Mouse (Mus musculus) spleen, postnatal 14 days (tissue): Measurements from ENCODE around the gene Cav3.

ENCODE experiments used
- DNase-seq, 2 experiments: peaks; one replicate each; pipeline ENCODE4 v3.0.0; 2021 to 2022; ENCODE audit warnings: low spot score in 2 of 2

The Cav3 gene

DNA sequence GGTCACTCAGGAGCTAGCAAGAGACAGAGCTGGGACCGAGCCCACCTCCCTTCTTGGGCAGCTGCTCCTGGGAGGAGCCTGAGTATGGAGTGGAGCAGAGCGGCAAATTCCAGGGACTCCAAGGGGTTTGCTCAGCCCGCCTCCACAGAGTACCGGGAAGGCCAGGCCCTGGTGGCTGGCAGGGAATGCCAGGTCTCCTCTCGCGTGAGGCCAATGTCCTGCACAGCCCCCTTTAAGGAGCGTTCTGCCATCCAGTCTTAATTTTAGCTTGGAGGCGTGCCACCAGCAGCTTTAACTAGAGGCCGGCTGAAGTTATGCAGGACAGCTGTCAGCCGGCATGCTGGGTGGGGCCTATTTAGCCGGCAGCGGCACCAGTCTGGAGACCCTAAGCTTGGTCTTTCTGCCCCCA lies at the start of gene Cav3:
TSS of gene Cav3 (plus strand) at position 165 of the 409 bp plus-strand sequence.
- DNase-seq: no peak

DNA sequence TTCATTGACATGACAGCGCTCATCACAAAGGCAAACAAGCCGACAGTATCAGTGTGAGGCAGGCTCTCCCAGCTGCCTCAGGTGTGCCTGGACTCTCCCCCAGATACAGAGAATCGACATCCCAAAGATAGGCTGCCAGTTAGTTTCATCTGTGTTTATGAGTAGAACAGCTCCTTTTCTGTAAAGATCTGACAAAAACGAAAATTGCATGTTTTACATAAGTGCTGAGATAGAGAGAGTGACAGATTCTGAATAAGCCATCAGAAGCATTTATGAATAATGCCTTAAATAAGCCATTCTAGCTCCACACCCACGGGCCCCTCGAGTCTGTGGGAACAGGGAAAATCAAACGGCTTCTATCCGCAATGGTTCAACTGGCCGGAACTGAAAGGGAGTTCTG lies 40.0 kb upstream of the Cav3 start:
- DNase-seq: no peak

DNA sequence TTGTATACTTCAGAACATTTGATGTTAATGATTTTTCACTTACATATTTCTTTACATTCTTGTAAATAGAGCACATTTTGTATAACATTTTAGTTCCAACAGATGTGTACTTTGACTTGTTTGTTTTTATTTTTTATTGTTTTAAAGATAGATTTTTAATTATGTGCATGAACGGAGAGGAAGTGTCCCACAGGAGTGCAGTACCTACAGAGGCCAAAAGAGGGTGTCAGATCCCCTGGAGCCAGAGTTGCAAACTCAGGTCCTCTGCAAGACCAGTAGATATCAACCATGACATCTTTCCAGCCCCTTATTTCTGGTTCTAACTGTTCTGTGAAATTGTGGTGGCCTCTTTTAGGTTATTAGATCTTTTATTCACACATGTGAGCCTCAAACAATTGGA lies 38.4 kb upstream of the Cav3 start:
- no peak for DNase-seq

DNA sequence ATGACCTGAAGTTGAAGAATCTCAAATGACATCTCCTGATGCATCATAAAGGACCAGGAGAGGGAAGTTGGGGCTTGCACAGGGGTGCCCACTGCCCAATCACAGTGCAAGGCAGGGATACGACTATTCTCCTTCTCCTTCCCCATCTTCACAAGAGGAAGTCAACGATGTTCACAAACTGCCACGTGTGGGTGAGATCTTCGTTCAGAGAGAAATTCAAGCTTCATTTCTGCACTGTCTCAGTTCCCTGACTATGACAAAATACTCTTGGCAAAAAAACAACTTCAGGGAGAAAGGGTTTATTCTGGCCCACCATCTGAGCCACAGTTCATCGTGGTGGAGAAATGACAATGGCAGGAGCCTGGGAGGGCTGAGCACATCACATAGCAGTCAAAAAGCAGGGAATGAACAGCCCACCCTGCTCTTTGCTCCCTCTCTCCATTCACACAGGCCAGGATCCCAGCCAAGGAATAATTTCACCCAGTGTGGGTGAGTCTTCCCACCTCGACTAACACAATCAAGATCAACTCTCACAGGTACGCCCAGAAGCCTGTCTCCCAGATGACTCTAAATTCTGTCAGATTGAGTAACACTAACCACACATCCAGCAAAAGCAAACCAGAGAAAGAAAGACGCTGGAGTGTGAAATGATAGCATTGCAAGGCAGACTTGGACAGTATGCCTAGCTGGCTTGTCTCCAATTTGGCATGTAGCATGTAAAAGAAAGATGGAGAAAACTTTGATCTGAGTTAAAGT lies 35.4 kb upstream of the Cav3 start:
- no peak for DNase-seq

DNA sequence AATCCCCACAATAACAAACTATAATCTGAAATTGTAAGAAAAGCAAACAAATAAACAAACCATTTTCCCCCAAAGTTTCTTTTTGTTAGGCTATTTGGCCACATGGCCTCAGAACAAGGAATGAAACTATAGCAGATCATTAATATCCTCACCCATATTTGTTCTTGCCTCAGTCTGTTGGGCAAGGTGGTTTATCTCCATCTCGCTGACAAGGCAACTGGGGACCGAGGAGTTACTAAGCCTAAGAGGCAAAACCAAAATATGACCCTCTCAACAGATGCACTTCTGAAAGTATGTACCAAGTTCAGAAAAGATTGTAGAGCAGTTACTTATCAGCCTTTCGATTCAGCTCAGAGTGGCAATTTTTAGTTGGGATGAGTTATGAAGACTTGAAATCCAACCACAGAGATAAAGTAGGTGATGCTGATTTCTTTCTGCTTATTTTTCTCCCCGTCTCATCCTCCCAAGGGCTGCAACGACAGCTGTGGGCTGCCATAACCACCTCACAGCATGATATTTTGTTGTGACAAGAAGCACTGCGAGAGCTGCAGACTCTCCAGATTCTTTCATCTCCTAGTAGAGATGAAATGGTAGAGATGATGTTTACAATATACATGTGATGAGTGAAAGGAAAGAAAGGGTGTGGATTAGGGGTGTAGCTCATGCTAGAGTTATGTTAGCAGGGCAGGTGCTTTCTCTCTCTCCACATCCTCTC lies 33.1 kb upstream of the Cav3 start:
- no peak for DNase-seq

DNA sequence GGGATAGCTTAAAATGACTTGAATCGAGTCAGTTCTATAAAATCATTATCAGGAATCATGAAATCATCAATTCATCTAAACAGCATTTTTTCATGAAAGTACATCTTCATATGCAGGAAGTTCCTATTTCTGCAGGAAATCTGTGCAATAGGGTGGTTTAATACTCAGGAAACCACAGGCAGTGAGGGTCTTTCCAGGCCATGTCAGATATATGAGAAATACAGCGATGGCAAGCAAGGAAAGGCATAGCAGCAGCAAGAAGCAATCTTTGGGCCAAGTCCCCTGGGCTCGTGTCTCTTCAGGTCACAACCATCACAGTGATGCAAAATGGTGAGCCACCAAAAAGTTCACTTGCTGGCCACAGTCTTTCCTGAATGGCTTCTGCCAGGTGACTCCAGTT lies 13.6 kb upstream of the Cav3 start:
- DNase-seq: no peak

DNA sequence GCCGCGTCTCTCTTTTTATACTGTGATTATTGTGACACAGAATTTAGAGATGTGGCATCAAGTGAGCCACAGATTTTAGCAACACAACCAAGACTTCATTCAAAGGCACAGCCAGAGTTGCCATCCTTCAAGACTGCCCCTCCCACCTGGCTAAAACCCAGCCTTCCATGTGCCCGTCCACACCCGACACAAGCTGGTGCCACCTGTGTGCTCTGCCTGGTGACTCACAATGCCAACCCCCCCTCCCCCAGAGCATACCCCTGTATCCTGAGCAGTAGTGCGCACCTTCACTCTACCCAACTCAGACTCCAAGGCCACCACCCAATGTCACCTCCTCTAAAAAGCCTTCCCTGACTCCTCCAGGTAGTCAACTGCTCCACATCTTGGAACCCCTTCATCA lies 2.2 kb downstream of the Cav3 start:
- no peak for DNase-seq

DNA sequence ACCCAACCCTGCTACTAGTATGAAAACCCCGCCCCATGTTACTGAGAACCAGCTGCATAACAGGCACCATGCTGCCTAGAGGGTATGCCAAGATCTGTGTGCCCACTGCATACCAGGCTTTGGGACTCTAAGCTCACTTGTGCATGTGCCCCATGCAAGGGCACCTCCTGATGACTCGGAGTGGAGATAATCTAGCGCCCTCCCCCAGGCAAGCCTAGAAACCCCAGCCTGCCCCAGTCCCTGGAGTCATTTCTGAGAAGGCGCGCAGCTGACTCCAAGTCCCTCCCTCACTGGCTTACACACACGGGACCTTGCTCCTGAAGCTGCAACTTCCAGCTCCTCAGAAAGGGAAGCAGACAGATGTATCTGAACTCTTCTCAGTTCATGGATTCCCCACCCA lies 4.0 kb downstream of the Cav3 start:
- no peak for DNase-seq

DNA sequence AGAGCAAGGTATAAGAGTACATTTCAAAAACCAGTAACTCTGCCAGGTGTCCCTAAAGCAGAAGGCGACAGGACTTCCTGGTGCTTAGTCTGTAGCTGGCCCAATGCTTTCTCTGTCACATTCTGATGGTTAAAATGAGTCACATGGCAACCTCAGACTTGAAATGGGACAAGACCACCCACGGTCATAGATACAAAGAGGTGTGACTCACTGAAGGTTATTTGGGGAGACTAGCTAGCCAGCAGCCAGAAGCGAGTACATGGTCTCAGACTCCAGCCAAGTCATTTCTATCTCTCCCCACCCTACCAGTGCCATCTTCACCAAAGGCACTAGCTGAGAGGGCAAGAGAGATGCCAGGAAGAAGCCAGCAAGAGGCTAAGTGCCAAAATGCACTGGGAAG lies 6.1 kb downstream of the Cav3 start:
- DNase-seq: no peak

DNA sequence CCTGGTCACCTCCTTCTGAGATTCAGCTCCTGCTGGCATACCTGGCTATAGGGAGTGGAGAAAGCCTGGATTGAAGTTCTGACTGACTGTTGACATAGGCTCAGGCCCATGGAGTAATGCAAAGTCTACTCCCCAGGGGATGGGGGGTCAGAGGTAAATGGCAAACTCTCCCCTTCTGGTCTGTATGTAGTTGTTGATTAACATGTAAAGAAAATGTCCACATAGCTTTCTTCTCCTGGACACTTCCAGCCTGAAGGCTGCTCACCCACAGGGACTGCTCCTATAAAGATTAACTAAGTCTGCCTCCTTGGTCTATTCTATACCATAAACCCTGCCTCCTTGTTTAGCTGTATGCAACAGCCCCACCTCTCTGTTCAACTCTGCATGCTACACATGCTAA lies 6.7 kb downstream of the Cav3 start:
- DNase-seq: no peak

DNA sequence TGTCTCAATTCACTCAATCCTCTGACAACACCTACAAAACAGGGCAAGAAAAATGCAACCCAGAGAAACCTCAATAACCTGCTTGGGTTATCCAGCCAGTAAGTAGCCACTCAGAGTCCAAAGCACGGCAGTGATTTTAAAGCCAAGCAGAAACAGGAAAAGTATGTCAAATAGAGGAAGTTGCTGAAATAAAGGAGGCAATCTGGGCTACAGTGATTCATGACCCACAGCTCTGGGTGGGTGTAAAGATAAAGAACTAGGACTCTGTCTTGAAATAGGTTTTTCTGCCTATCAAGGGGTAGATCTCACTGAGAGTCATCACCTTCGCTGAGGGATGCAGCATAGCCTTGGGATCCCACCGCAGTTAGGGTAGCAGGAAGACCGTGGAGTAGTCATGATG lies 12.3 kb downstream of the Cav3 start:
- no peak for DNase-seq

DNA sequence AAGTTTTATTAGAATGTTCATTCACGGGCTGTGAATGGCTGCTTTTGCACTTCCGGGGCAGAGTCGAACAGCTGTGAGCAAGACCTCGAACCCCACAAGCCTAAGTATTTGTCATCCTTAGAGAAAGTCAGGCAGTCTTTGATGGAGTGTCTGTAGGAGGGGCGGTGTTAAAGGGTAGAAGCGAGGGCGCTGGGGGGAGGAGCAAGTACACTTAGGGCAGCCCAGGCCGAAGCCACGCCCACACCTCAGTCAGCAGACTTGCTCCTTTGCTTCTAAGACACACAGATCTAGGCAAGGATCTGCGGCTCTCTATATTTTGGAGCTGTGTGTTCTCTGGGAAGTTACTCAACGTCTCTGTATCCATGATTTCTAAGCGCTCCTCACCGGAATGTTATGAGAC lies 20.6 kb downstream of the Cav3 start:
- no peak for DNase-seq

DNA sequence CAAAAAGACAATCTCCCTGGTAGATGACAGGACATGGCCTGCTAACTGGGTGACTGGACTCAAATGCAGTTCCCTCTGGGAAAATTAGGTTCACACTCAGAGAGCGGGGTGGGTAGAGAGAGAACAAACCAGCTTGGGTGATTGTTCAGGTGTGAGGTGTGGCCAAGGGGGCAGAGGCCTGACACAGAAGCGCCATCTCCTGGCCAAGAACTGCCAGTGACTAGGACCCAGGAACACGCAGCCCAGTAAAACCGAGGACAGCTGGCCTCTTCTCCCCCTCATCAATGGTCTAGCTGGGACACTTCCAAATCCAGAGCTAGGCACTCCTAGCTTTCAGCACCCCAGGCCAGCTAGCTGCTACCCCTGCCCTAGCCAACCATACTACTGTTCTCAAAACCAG lies 25.0 kb downstream of the Cav3 start:
- DNase-seq: no peak

DNA sequence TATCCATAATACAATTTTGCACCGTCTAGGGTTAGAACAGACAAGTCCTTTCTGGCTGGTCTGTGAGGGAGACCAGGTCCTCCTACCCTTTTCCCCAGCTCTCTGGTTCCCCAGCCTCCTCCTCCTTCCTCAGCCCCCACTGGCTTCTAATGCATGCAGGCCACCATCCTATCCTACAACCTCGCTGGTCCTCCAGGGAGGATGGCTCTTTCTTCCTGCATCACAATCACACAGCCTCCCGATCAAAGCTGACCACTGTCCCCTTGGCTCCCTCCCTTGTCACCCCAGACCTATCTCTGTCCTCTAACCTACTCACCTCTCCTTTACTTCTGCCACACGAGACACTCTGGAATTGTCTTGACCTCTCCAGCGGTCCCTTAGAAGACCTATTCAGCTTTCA lies 28.7 kb downstream of the Cav3 start:
- DNase-seq: no peak

DNA sequence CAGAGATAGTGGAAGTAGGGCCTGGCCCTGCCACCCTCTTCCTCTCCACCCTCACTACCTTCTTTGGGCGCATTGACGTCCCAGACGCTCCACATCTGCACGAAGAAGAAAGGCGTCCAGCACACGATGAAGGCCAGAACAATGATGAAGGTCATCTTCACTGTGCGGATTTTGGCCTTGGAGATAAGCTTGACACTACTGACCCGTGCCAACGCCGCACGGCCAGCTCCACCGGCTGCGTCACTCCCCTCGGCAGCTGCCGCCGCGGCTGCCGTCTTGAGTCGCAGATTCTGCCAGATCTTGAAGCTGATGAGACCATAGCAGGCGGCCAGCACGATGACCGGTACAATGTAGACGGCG lies 29.5 kb downstream of the Cav3 start:
- DNase-seq: no peak

DNA sequence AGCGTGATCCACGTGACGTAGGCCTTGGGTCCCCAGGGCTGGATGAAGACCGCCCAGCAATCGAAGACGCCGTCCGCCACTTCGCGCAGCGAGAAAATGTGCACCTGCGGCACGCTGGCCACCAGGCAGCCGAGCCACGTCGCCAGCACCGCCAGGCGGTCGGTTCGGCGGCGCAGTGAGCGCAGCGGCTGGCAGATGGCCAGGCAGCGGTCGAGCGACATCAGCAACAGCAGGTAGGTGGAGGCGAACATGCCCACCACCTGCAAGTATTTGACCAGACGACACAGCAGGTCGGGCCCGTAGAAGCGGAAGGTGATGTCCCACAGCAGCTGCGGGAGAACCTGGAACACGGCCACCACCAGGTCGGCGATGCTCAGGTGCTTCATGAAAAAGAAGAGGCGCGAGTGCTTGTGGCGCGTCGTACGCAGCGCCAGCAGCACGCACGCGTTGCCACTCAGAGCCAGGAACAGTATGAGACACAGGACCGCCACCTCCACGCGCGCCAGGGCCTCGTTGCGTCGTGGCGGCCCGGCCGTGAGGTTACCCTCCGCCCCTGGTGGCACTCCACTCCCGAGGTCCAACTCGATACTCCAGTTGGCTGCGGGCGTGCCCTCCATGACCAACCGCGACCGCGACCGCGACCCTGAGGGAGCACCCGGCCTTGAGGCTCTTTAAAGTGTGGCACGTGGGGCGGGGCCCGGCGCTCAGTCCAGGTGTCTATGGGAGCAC lies 30.0 kb downstream of the Cav3 start:
- no peak for DNase-seq

DNA sequence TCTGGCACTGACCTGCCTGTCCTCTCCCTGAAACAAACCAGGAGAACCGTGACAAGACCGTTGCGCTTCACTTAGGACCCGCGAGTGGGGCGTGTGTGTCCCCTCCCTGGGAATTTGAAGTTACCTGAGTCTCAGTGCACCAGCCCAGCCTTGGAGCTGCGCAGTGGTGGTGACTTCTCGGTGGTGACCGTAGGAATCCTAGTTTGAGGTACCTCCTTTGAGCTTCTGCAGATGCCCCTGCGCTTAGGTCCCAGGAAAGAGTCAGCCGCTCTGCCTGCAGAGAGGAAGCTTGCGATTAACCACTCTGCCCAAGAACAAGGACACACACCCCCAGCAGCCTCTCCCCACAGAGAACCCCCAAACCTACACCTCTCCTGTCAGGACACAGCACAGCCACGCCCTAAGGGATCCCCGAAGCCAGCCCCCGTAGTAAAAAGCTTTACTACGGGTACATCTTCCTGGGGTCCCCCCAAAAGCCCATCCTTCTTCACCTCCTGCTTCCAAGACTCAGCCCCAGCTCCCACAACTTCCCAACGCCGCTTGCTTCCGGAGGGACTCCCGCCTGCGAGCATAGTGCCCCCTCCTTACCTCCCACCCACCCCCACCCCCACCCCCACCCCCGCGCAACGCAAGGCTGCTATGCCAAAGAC lies 30.7 kb downstream of the Cav3 start, which contains the start of gene Oxtr:
TSS of gene Oxtr (minus strand) at position 34 of the 650 bp plus-strand sequence.
- DNase-seq: no peak

DNA sequence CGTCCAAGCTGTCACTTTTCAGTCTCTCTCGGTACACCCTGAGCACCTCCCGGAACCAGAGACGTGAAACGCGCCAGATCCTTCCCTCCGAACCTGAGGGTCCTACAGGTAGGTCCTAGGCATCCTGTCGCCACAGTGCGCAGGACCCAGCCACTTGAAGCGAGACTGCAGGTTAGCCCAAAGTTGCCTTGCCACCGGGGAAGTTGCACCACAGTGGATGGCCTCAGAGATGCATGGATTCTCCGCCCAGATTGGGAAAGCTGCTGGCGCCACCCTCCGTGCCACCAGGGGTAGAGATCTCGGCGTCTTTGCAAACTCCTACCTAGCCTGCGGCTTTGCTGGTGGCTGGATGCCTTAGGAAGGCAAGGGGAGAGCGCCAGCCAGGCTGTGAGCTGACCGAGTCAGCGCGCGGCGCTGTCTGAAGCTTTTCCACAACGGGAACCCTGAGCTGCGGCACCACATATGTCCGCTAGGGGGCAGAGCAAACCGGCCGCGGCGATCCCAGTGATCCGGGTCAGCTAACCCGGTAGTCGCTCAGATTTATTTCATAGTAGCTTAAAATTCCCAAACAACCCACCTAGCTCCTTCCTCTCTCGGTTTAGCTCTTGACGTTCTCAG lies 31.4 kb downstream of the Cav3 start:
- DNase-seq: peak in 1 of 2 experiments; percentile 47

DNA sequence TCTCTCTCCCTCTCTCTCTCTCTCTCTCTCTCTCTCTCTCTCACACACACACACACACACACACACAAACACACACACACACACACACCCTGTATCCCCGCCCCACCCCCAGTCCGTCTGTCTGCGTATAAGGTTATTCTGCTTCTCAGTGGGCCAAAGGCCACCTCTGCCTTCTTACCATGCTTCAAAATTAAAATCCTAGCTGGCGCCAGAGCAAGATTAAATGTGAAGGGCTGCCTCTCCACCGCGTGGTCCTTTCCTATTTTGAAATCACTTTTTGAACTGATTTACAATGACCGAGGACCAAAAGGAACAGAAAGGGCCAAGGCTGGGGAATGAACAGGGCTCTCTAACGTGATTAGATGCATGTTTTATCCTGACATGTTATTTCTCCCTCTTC lies 32.2 kb downstream of the Cav3 start:
- DNase-seq: no peak

DNA sequence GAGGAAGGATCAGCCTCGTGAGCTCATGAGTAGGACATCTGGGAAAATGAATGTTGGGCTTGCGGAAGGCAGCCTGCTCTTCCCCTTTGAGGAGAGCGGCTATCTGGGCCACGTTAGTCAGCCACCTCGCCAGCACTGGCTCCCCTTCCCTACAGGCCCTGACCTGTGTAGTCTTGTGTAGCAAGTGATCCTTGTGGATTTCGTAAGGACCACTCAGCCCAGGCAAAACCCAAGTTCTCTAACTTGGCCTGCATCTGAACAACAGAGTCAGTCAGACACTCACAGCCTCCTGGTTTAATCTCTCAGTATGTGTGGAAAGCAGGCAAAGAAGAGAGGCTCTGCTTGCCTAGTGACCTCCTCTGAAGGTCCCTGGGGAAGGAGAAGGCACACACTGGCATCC lies 33.4 kb downstream of the Cav3 start:
- DNase-seq: no peak

DNA sequence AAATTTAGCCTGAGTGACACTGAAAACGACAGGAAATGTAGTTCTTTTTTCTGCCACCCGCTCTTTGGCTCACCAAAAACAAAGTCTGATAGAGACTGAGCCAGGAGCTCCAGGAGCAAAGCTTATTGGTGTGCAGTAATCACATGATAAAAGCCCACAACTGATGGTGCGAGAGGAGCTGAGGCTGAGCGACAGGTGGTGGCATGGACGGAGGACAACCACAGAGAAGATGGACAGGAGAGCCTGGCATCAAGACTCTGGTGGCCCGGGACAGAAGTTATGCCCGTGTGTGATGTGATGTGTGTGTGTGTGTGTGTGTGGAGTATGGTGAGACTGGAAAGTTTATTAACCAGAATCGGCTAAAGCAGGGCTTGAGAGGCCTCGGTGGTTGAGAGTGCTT lies 34.1 kb downstream of the Cav3 start:
- DNase-seq: no peak

DNA sequence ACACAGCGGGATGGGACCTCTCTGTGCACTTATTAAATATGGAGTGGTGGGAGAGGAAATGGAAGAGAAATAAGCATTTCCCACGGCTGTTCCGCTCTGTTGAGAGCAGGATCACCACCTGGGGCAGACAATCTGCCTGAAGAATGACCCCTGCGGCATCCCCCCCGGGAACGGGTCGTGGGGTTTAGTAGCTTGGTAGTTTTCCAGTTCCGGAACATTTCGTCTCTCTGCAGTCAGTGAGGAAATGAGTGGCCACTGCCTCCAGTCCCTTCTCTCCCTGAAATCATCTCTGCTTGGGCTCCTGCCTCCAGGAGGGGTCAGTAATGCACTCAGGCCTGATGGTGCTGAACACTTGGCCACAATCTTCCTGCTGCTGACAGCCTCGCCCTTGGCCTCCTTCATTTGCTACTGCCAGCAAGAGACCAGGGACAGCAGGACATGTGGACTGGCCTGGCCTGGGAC lies 35.3 kb downstream of the Cav3 start:
- no peak for DNase-seq
